Mouse (Mus musculus): ENCODE measurements around the gene Mfsd11.

DNA sequence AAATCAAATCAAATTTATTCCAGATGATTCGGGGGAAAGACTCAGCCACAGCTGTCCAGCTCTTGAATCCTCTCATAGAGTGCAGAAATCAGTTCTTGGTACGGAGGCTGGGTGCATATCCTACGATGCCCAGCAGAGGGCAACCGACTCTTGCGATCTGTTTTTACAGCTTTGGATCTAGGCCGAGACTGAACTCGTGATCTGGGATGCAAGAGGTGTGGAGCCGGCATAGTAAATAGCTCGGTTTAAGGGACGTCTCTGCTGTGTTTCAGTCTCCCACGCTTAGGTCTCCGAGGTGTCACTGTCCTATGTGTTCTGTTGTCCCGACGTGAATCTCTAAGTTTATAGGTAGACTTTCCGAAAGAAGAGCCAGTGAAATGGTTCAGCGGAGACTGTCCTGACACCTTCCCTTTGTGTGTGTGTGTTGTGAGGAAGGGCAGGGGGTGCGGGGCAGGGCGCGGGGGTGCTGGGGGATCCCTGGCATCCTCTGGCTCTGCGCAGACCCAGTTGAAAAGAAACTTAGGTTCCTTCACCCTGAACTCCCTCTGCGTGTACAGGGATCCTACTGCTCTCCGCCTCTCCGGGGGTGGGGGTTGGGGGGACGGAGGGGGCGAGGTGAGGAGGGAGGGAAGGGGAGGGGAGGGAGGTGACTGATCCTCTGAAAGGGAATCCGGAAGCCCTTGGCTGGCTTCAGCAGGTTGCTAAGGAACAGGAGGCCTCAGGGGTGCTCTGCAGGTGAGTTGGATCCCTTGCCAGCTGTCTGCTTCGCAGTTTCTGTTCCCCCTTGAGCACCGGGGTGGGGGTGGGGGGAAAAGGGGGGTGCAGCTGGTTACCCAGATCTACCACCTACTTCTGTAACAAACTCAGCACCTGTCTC is 33.3 kb downstream of the Mfsd11 start:
- TF ChIP-seq GATA1 (IDR thresholded peaks at IDR 0.05; ENCODE audit: borderline replicate concordance, low read length): no peak
- TF ChIP-seq FLI1 (IDR thresholded peaks at IDR 0.05; ENCODE audit: low read length): no peak
